Mouse (Mus musculus) limb, embryonic 14.5 days (tissue): ENCODE results near the gene Slco6c1. TPM values are rescaled to one million over a fixed set of nuclear protein-coding genes. Genes with fewer than 3 reads are reported as not detected.

ENCODE experiments used
- ATAC-seq: fragments of 200-750 bp; cut with Nextera tagmentation; 2 replicates; pipeline ENCODE4 v1.8.0; 2017; ENCODE audit warnings: low read depth, moderate number of reproducible peaks, moderate TSS enrichment; ENCODE audit not compliant: low FRiP score
- DNase-seq: peaks from one replicate; pipeline ENCODE4 v3.0.0-alpha.2; 2015; ENCODE audit warnings: low spot score
- H3K27ac ChIP-seq: fragments of 300-500 bp; sonication (generic); replicated peaks from 2 replicates; pipeline ENCODE4 v1.5.1; 2014; ENCODE audit warnings: low read depth, mild to moderate bottlenecking, low read length, moderate library complexity, mixed read lengths
- H3K27me3 ChIP-seq: fragments of 300-500 bp; sonication (generic); 2 replicates; pipeline ENCODE4 v1.6.1; 2014; ENCODE audit warnings: low read length, mixed read lengths; ENCODE audit not compliant: control insufficient read depth, insufficient read depth
- H3K36me3 ChIP-seq: fragments of 300-500 bp; sonication (generic); 2 replicates; pipeline ENCODE4 v1.6.1; 2014; ENCODE audit warnings: mild to moderate bottlenecking, low read length, moderate library complexity, mixed read lengths; ENCODE audit not compliant: control insufficient read depth, insufficient read depth
- H3K4me1 ChIP-seq: fragments of 300-500 bp; sonication (generic); 2 replicates; pipeline ENCODE4 v1.6.1; 2014; ENCODE audit warnings: antibody characterized with exemption, low read length, mixed read lengths; ENCODE audit not compliant: control insufficient read depth, insufficient read depth
- H3K4me2 ChIP-seq: fragments of 300-500 bp; sonication (generic); replicated peaks from 2 replicates; pipeline ENCODE4 v1.6.1; 2014; ENCODE audit warnings: low read depth, mild to moderate bottlenecking, low read length, moderate library complexity; ENCODE audit not compliant: severe bottlenecking
- H3K4me3 ChIP-seq: fragments of 300-500 bp; sonication (generic); replicated peaks from 2 replicates; pipeline ENCODE4 v1.5.1; 2014; ENCODE audit warnings: low read length
- H3K9ac ChIP-seq: fragments of 300-500 bp; sonication (generic); 2 replicates; pipeline ENCODE4 v1.6.1; 2014; ENCODE audit warnings: mild to moderate bottlenecking, low read depth, low read length, moderate library complexity; ENCODE audit not compliant: severe bottlenecking
- H3K9me3 ChIP-seq: fragments of 300-500 bp; sonication (generic); 2 replicates; pipeline ENCODE4 v1.6.1; 2016; ENCODE audit warnings: low read length; ENCODE audit not compliant: control insufficient read depth
- POLR2A ChIP-seq: fragments of 200-500 bp; IDR thresholded peaks from 2 replicates; pipeline ENCODE4 v1.8.0; 2012; ENCODE audit warnings: inconsistent platforms, mild to moderate bottlenecking, moderate library complexity, borderline replicate concordance; ENCODE audit not compliant: insufficient read depth, insufficient read length; ENCODE audit errors: extremely low read depth
- WGBS: fragments of 180-500 bp; shearing (Covaris S2); extraction: QIAGEN DNeasy Blood & Tissue Kit; methylation state at CpG from one replicate; pipeline ENCODE4 v1.1.7; 2014; 5-methylcytosine and 5-hydroxymethylcytosine counted together
- polyA plus RNA-seq, 2 experiments: library from polyadenylated mRNA; depleted of rRNA in 1 of 2; stranded (reverse) in 1 of 2; unstranded in 1 of 2; fragments of >200 nt; fragmentation: Nextera tagmentation in 1 of 2; extraction: Ambion mirVana in 1 of 2; gene quantifications; 2 replicates each; pipeline versions ENCODE4 v1.2.1 to v1.2.3; 2012 to 2014

The Slco6c1 gene
- polyA plus RNA-seq (2012; rRNA removed) (not detected in 2 replicates), polyA plus RNA-seq (2014; fragmentation: Nextera tagmentation; extraction: Ambion mirVana) (not detected in 2 replicates)

DNA sequence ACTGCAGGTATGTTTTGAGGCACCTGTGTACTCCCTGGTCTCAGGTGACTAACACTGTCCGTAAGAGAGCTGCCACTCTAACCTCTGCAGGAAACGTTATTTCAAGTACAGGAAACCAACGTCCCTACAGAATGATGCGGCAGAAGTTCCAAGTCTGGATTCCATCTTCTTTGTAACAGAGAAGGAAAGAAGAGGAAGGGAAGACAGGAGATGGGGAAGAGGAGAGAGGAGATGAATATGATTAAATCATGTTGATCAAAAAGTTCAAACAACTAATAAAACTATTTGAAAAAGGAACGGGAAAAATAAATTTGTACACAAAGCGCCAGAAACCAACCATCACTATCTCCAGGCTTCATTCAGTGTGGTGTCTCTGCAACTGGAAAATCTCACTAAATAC, at the start of gene Slco6c1:
Gene Slco6c1 (minus strand): TSS at position 101 of the 400 bp plus-strand sequence.
- DNase-seq (no peak), ATAC-seq (no peak)
- no peaks in the 10 kb centered on the region for H3K9me3 ChIP-seq
- WGBS, result 93% methylated on average over 6 of the region's 6 CpGs
- no peak within 1 kb of the TSS for H3K4me3 ChIP-seq
- no peak within 1 kb of the TSS for H3K9ac ChIP-seq
- no peaks in the 10 kb centered on the region for H3K4me1 ChIP-seq
- H3K36me3 ChIP-seq, result no peaks in the 10 kb centered on the region
- H3K27ac ChIP-seq, result no peak within 1 kb of the TSS
- no peak for TF ChIP-seq POLR2A
- no peaks in the 10 kb centered on the region for H3K27me3 ChIP-seq
- H3K4me2 ChIP-seq, result no peak within 1 kb of the TSS

DNA sequence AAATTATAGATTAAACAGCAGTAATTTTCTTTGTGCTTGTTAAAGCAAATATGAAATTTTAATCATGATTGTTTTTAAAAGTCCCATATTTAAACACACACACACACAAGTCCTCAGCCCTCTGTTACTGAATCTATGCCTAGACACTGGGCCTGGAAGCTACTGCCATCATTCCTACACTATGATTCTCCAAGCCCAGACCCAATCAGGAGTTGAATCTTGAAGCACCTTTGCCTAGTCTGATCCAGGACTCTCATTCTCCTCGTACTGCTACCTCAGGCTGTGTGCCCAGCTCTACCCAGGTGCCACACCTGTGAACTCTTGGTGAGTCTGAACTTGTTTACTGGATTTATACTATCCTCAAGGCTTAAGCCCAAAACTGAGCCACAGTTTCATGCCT, 89.1 kb downstream of the Slco6c1 start:
- 67% methylated on average over 1 of the region's 1 CpGs for WGBS
- H3K4me1 ChIP-seq, result no peaks in the 10 kb centered on the region
- no peaks in the 10 kb centered on the region for H3K27me3 ChIP-seq
- no peak for ATAC-seq
- no peak overlapping the region for H3K27ac ChIP-seq
- H3K4me3 ChIP-seq, result no peak overlapping the region
- no peak overlapping the region for H3K4me2 ChIP-seq
- H3K9ac ChIP-seq, result no peak overlapping the region
- H3K9me3 ChIP-seq, result no peaks in the 10 kb centered on the region
- no peak for DNase-seq
- H3K36me3 ChIP-seq, result no peaks in the 10 kb centered on the region
- no peak for TF ChIP-seq POLR2A

DNA sequence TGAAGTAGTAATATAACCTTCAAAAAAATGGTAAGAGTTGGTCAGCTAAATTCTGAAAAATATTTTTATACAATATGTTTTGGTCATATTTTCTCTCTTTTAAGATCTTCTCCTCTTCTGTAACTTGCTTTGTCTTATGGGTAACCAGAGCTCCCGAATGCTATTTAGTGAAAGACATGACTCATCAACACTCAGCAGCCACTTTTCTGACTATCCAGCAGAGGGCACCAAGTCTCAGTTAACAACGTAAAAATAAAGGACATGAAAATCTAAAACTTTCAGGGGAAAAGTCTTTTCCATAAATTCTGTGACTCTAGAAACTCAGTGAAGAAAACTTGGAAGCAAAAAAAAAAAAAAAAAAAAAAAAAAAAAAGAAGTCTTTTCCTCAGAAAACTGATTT, 89.6 kb downstream of the Slco6c1 start:
- Histone ChIP-seq H3K4me2 (no peak overlapping the region), H3K27ac (no peak overlapping the region), H3K27me3 (no peaks in the 10 kb centered on the region), H3K9me3 (no peaks in the 10 kb centered on the region), H3K36me3 (no peaks in the 10 kb centered on the region), H3K4me3 (no peak overlapping the region), H3K9ac (no peak overlapping the region), H3K4me1 (no peaks in the 10 kb centered on the region)
- no peak for ATAC-seq
- peak; percentile 44 for DNase-seq
- TF ChIP-seq POLR2A, result no peak
- 16% methylated on average over 2 of the region's 2 CpGs for WGBS

DNA sequence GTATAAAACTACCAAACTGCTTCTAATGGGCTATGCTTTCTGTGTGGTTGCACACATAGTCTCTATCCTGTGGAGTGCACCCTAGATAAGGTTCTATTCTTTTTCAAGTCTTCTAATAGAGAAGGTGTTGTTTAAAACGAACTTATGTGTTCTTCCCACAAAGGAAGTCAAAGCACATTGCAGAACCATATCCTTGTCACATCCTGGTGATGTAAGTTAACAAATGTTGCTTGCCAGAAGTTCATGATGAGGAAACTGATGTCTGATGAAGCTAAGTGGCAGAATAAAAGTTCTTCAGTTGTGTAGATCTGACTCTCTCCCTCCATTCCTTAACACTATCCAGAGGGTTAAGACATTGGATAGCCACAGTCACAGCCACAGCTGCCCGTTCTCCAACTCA, 90.1 kb downstream of the Slco6c1 start:
- Histone ChIP-seq H3K4me3 (no peak overlapping the region), H3K27ac (no peak overlapping the region), H3K9me3 (no peaks in the 10 kb centered on the region), H3K4me2 (no peak overlapping the region), H3K27me3 (no peaks in the 10 kb centered on the region), H3K36me3 (no peaks in the 10 kb centered on the region), H3K9ac (no peak overlapping the region), H3K4me1 (no peaks in the 10 kb centered on the region)
- DNase-seq (no peak), ATAC-seq (no peak)
- TF ChIP-seq POLR2A, result no peak
- 64% methylated on average over 2 of the region's 2 CpGs for WGBS

DNA sequence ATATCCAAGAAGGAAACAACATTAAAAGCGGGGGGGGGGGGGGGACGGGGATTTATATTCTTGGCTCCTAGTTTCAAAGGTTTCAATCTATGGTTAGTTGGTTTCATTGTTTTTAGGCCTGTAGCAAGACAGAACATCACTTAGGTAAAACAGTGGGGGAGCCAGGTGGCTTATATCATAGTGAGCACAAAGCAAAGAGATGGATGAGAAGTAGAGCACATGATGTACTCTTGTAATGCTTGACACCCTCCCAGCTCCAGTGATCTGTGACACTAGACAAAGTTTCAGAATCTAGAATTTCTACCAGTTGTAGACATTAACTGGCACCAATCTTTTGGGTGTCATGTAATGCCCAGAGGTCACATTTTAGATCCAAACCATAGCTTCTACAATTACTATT, 106.7 kb downstream of the Slco6c1 start:
- DNase-seq (no peak), ATAC-seq (no peak)
- no peaks in the 10 kb centered on the region for H3K9me3 ChIP-seq
- 84% methylated on average over 2 of the region's 2 CpGs for WGBS
- H3K4me1 ChIP-seq, result no peaks in the 10 kb centered on the region
- H3K27ac ChIP-seq, result no peak overlapping the region
- H3K27me3 ChIP-seq, result no peaks in the 10 kb centered on the region
- no peaks in the 10 kb centered on the region for H3K36me3 ChIP-seq
- no peak overlapping the region for H3K9ac ChIP-seq
- no peak for TF ChIP-seq POLR2A
- H3K4me3 ChIP-seq, result no peak overlapping the region
- no peak overlapping the region for H3K4me2 ChIP-seq

DNA sequence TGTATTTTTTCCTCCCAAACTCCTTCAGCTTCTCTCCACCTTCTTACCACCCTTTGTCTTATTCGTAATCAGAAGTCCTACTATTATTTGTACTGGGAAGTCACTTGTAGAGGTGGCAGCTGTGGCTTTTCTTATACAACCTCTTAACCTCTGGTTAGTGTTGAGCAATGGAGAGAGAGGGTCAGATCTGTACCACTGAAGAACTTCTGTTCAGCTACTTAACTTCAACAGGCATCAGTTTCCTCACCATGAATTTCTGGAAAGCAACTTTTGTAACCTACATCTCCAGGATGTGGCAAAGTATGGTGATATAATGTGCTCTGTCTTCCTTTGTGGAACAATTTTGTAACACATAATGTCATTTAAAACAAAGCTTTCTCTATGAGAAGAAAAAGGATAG, 108.7 kb downstream of the Slco6c1 start:
- WGBS, result 66% methylated on average over 1 of the region's 1 CpGs
- no peaks in the 10 kb centered on the region for H3K27me3 ChIP-seq
- no peak for DNase-seq
- no peak overlapping the region for H3K4me3 ChIP-seq
- H3K27ac ChIP-seq, result no peak overlapping the region
- H3K9ac ChIP-seq, result no peak overlapping the region
- no peaks in the 10 kb centered on the region for H3K36me3 ChIP-seq
- TF ChIP-seq POLR2A, result no peak
- no peaks in the 10 kb centered on the region for H3K9me3 ChIP-seq
- H3K4me2 ChIP-seq, result no peak overlapping the region
- H3K4me1 ChIP-seq, result no peaks in the 10 kb centered on the region
- no peak for ATAC-seq
